Mouse (Mus musculus) lung, postnatal 36 days (tissue): ENCODE data around the gene Hspb8.
"Not testable (repeated sequence)": the region's sequence is repeated elsewhere in the genome, so short reads cannot be mapped to it uniquely, and the experiment has no call there.

Experiments used
- DNase-seq: peaks from one replicate; pipeline ENCODE4 v3.0.0; 2022; ENCODE audit warnings: mixed read lengths

Gene Hspb8

DNA sequence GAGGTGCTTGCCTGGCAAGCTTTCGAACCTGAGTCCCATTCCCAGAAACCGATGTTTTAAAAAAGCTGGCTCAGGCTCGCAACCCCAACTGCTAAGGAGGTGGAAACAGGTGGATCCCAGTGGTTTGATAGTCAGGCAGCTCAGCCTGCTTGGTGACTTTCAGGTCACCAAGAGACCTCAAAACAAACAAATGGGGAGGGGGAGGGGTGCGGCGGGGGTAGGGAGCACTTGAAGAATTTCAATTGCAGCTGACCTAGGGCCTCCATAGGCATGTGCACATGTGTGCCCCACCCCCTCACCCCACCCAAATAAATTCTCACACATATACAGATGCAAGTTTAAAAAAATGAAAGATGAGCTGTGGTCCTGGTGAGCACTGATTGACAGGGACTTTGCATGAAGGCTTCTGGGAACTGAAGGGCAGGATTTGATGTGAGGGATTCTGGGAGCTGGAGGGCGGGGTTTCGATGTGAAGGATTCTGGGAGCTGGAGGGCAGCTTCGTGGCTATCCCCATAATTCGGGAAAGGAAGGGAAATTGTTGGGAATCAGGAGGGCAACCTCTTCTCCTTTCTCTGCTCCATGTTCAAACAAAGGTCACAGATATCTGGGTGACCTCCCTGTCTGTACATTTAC lies 35.2 kb downstream of the Hspb8 start:
- no peak for DNase-seq

DNA sequence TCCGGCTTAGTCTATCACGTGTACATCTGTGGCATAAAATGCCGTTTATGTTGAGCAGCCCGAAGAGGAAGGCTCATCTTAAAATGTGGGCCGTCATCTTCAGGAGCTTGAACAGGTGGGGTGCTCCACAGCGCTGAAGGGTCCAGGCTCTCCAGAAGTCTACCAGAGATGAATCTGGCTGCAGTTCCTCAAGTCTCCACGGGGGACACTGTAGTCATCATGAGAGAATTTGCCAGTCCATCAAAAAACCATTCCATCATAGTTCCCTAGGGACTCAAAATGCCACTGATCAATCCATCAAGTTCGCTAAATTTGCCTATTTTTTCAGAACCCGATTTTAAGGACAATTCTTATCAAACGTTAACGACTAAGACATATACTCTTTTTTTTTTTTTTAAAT lies 36.6 kb downstream of the Hspb8 start:
- DNase-seq, result peak; percentile 87

DNA sequence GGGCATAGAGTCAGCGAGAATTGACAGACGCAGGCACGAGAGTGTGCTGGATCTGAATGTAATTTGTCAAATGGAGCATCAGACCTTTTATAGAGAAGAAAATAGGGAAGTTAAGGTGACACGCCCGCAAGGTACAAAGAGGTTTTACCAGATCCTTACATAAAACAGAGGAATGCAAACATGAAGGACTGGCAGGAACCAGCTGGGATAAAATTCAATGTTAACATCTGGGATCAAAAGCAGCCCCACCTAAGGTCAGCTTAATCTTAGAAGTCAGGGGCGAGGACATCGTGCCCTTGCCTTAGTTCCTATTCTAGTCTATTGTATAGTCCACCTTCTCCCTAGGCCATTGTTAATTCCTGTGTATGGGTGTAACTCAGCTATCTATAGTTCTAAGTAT lies 40.0 kb downstream of the Hspb8 start:
- DNase-seq, result not testable (repeated sequence)

DNA sequence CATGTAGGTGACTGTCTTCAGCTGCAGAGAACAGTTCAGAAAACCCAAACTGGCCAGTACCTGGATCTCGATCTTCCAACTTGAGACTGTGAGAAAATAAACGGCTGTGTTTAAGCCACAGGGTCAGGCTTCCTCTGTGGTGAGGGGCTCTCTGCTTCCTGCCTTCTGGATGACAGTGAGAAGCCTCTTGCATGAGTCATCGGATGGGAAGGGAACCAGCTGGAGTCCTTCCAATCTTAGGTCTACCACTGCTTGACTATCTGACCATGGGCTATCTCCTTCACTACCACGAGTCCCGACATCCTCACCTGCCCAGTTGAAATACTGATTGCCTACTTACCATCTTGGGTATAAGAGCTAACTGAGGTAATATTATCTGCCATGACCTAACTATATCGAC lies 40.9 kb downstream of the Hspb8 start:
- no peak for DNase-seq

DNA sequence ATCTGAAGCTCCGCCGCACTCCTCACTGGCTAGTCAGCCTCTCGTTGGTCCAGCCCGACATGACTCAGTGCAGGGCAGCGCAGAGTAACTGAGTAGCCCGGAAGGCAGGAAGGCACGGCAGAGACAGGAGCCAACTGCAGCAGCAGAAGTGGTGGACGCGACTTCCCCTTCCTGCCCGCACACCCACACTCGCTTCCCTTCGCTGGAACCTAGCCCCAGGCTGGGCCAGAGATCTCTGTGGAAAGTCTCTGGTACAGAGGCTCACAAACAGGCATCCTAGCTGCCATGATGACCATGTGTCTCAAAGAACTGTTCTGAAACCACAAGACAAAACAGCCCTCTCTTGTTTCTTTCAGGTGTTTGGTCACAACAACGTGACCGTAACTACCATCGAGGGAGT lies 41.4 kb downstream of the Hspb8 start:
- DNase-seq, result peak; percentile 8

DNA sequence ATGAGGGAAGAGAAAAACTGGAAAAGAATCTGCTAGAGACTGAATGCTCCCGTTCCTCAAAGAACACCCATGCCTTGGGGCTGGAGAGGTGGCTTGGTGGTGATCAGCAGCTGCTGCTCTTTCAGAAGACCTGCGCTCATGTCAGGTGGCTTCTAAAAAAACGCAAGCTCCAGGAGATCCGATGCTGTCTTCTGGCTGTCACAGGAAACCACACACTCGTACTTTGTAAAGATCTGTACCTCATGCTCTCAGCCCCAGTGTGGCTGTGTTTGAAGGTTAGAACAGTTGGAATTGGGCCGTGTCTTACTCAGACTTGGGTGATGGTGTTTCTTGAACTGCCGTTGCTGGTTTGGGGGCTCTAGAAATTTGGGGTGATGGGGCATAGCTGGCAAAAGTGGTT lies 42.3 kb downstream of the Hspb8 start:
- no peak for DNase-seq

DNA sequence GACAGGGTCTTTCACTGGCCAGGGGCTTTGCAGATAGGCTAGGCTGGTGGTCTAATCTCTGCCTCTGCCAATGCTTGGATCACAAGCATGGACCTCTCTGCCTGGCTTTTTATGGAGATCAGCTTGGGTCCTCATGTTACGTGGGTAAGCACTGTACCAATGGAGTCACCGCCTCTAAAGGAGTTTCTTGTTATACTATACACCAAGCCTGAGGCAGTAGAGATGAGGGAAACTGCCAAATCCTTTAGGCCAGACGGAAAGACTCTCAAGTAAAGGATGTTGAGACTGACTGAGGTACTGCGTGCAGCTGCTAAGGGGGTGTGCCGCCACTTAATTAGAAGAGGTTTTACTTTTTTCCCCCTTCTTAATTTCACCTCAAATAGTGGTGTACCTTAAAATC lies 43.8 kb downstream of the Hspb8 start:
- DNase-seq, result no peak

DNA sequence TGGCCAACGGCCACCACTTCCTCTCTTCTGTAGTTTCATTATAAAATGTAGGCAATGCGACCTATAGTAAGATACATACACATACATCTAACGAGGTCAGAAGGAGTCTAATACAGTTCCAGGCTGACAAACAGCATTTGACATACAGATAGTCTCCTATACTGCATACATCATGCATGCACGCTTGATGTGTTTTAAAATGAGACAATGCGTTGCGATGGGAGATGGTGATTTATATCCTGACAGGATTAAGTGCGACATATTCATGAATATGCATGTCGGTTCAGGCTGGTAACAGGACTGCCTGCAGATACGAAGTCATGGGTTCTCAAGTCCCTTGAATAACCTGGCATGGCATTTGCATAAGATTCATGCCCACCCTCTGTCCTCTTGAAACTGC lies 54.7 kb downstream of the Hspb8 start:
- DNase-seq, result no peak

DNA sequence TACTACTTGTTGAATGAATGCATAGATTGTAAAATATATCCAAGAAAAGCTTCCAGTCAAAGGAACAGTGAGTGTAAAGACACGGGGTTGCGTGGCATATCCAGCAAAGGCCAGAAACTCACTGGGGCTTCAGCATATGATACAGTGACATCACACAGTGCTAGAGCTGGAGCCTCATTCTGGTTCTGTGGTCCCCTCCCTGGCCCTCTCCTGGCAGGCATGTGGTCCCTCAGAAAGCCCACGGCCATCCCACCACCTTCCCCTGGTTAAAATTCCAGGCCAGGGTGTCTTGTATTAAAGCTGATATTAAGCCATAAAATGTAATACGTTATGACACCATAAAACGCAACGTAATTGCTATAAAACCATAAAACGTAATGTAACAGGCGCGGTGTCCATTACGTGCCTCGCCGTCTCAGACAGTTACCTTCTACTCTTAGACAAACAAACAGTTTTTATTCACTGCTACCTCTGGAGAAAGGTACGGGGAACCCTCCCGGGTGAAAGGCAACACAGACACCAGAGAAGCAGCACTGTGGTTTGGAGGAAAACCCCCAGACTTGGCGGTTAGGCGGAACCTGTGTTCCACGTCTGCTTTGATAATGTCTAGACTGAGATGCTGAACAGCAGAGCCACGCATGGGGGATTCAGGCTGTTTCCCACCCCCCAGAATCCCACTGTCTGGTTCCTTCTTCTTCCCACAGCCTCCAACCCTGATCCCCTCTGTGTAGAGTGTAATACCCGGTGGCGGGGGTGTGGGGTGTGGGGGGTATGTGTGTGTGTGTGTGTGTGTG lies 55.6 kb downstream of the Hspb8 start:
- no peak for DNase-seq

DNA sequence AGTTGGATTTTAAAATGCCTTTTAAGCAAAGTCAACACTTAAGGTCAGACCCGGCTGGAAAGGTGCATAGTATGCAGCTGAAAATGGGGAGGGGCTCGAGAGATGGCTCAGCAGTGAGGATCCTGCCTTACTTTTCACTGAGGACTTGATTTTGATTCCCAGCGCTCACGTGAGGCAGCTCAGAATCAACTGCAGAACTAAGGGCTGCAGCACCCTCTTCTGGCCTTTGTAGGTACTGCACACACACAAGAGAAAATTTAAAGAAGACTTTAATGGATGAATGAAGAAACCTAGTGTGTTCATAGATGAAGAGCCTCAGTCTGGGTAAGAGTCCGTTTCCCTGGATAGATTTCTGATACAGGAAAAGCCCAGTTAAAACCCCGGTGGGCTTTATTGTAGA lies 61.3 kb downstream of the Hspb8 start:
- no peak for DNase-seq

DNA sequence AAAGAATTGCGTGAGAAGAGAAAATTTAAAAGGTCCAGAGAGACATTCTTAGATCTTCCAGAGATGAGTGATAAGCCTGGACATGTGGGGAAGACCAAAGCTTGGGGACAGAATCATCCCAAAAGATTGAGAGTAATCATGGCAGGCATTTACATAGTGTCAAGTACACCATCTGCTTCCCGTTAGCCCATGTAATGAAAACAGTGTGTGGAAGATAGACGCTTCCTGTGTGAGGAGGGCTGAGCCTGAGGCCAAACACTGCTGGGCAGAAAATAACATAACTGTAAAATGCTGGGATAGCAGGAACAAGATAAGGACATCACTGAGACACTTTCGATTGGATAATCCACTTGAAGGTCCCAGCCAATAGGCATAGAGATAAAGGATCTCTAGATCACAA lies 61.9 kb downstream of the Hspb8 start:
- DNase-seq, result no peak
